Mouse (Mus musculus) G1E (cell line): Measurements from ENCODE around the gene Socs7. TPM values are rescaled to one million over a fixed set of nuclear protein-coding genes. Genes with fewer than 3 reads are reported as not detected.

Source experiments
- ATAC-seq: 2 replicates; pipeline ENCODE4 v1.8.0; 2016; ENCODE audit warnings: mild to moderate bottlenecking; ENCODE audit not compliant: insufficient number of reproducible peaks, poor library complexity, low FRiP score, severe bottlenecking; ENCODE audit errors: extremely low read depth
- DNase-seq: peaks from one replicate; pipeline ENCODE4 v3.0.0; 2012; ENCODE audit warnings: low spot score
- H3K27me3 ChIP-seq: 2 replicates; pipeline ENCODE4 v1.6.1; 2012; ENCODE audit warnings: mild to moderate bottlenecking, low read length, inconsistent platforms; ENCODE audit not compliant: insufficient read depth
- H3K36me3 ChIP-seq: replicated peaks from 2 replicates; pipeline ENCODE3; 2012; ENCODE audit warnings: mild to moderate bottlenecking, inconsistent platforms
- H3K4me1 ChIP-seq: 2 replicates; pipeline ENCODE4 v1.6.1; 2012; ENCODE audit warnings: low read depth, low read length, inconsistent platforms, mixed read lengths; ENCODE audit not compliant: insufficient read depth
- H3K4me3 ChIP-seq: 2 replicates; pipeline ENCODE4 v1.5.1; 2012; ENCODE audit warnings: low read depth, mild to moderate bottlenecking, inconsistent platforms, low read length, moderate library complexity, mixed read lengths
- H3K9me3 ChIP-seq: replicated peaks from 2 replicates; pipeline ENCODE4 v1.6.1; 2012; ENCODE audit warnings: inconsistent platforms
- CTCF ChIP-seq: IDR thresholded peaks from 2 replicates; pipeline ENCODE4 v1.5.1; 2012; ENCODE audit warnings: low read depth, low read length, inconsistent platforms, mixed read lengths
- GATA1 ChIP-seq: IDR thresholded peaks from 2 replicates; pipeline ENCODE4 v1.6.1; 2012; ENCODE audit warnings: borderline replicate concordance, low read length, inconsistent platforms, mixed read lengths
- GATA2 ChIP-seq: IDR thresholded peaks from 2 replicates; pipeline ENCODE4 v1.6.1; 2012; ENCODE audit warnings: low read depth, low read length, inconsistent platforms, borderline replicate concordance
- POLR2AphosphoS5 ChIP-seq: IDR thresholded peaks from 2 replicates; pipeline ENCODE4 v1.6.1; 2012; ENCODE audit warnings: low read depth, low read length, inconsistent platforms; ENCODE audit not compliant: insufficient replicate concordance
- TAL1 ChIP-seq: conservative IDR thresholded peaks from 2 replicates; pipeline ENCODE4 v1.6.1; 2012; ENCODE audit warnings: low read depth, low read length, inconsistent platforms, mixed read lengths
- polyA plus RNA-seq: library from polyadenylated mRNA; stranded (reverse); fragments of >175 nt; gene quantifications from 2 replicates; pipeline ENCODE4 v1.2.3, GENCODE M21; 2012
- total RNA-seq, 2 experiments: library from RNA; stranded (forward) in 1 of 2; stranded (reverse) in 1 of 2; fragments of 200-1000 nt in 1 of 2; fragments of >200 nt in 1 of 2; fragmentation: Nextera tagmentation in 1 of 2; gene quantifications; 2 replicates each; pipeline ENCODE4 v1.2.3; 2014 to 2017

Socs7 gene
- total and polyA plus RNA-seq, 3 experiments: 5.2 to 49.0 (median 15.4) TPM

DNA sequence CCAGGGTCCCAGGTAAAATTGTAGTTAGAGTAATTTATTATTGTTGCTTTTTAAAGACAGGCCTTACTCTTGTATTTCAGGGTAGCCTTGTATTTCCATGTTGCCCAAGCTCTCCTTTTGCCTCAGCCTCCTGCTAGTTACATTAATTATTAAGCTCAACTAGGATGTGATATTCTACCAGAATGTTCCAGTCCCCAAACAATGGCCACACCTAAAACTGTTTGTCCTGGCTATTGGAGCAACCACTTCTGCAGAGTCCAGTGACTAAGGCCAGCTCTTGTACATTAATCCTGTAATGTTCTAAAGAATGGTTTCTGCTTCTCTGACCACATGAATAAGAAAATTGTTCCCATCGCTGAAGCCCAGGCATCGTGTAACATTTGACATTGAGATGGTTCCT is 20.7 kb downstream of the Socs7 start:
- TF ChIP-seq POLR2AphosphoS5: no peak
- TF ChIP-seq GATA1: no peak
- no peak for TF ChIP-seq CTCF
- no peak for TF ChIP-seq TAL1
- no peak for TF ChIP-seq GATA2
- no peak for DNase-seq
- Histone ChIP-seq H3K4me1 (no peaks in the 10 kb centered on the region), H3K9me3 (no peaks in the 10 kb centered on the region), H3K4me3 (no peak overlapping the region), H3K27me3 (no peaks in the 10 kb centered on the region), H3K36me3 (peaks cover 78% of the 10 kb centered on the region)
- no peak for ATAC-seq

DNA sequence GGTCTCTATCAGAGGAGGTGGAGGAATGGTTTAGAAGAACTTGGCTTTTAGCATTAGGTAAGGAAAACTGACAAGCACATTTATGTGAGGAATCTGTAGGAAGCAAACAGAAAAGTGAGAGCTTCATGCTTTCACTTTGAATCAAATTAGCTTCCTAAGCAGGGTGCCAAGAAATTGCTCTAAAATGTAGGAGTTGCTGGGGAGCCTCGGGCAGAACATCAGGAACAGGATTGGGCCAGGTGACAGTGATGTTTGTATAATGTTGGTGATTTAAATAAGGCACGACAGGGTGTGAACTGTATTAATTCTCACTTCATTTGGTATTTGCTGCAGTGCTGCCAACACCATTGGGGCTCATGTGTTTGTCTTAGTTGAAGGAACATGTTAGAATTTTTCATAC is 21.4 kb downstream of the Socs7 start:
- Histone ChIP-seq H3K27me3 (no peaks in the 10 kb centered on the region), H3K36me3 (peaks cover 77% of the 10 kb centered on the region), H3K4me1 (no peaks in the 10 kb centered on the region), H3K9me3 (no peaks in the 10 kb centered on the region), H3K4me3 (no peak overlapping the region)
- DNase-seq: no peak
- no peak for ATAC-seq
- TF ChIP-seq CTCF (no peak), GATA1 (no peak), TAL1 (no peak), POLR2AphosphoS5 (no peak), GATA2 (no peak)

DNA sequence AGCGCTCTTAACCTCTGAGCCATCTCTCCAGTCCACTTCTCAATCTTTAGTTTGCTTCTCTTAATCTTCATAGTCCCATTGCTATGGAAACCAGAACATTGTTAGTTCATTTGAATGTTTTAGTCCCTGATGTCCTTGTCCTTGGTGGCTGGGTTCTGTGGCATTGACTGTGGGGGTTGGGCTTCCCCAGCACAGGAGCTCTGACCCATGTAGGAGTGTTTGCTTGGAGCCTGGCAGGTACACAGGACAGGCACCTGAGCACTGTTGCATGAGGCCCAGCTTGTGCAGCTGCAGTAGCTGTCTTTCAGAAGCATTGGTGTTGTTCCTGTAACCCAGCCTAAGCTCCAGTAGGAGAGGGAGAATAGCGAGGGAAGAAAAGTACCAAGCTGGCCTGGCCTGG is 25.5 kb downstream of the Socs7 start:
- no peaks in the 10 kb centered on the region for H3K9me3 ChIP-seq
- ATAC-seq: no peak
- no peak for TF ChIP-seq GATA2
- TF ChIP-seq GATA1: no peak
- no peak for TF ChIP-seq CTCF
- no peaks in the 10 kb centered on the region for H3K27me3 ChIP-seq
- no peaks in the 10 kb centered on the region for H3K4me1 ChIP-seq
- DNase-seq: no peak
- H3K4me3 ChIP-seq: no peak overlapping the region
- peaks cover 90% of the 10 kb centered on the region for H3K36me3 ChIP-seq

DNA sequence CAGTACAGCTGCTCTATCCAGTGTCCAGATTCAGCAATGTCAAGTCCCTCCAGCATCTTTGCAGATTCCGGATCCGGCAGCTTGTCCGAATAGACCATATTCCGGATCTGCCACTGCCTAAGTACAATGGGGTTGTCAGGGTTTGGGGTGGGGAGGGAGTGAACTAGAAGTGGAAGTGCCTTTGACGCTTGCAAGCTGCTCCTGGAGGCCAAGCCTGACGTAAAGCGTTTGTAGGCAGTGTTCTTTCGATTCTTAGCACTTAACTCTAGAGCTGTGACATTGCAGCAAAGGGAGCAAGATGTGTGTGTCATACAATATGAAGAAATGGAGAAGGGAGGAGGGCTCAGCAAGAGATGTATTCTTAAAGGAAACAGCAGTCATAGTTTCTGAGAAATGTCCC is 26.8 kb downstream of the Socs7 start:
- no peak for TF ChIP-seq GATA1
- TF ChIP-seq CTCF: no peak
- no peak for TF ChIP-seq POLR2AphosphoS5
- no peak for TF ChIP-seq TAL1
- no peak for TF ChIP-seq GATA2
- peaks cover 90% of the 10 kb centered on the region for H3K36me3 ChIP-seq
- no peak for ATAC-seq

DNA sequence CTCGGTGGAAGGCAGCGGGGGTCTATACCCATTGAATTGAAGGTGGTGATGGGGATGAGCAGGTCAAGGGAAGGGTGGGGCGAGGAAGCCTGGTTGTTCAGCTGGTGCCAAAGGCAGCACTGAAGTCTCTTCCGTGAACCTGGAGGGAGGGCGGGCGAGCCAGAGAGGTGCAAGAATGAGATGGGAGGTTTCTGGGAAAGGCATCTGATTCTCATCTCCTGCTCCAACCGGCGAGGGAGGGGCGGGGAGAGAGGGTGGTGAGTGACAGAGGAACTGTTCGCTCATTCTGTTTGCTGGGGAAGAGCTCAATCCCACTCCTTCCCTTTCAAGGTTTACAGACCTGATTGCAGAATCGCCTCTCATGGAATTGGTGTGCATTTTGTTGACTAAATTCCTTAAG is 31.3 kb downstream of the Socs7 start:
- peaks cover 2% of the 10 kb centered on the region; the same call in 1 of the 2 replicates for H3K4me1 ChIP-seq
- no peak for ATAC-seq
- TF ChIP-seq CTCF: no peak
- TF ChIP-seq TAL1: no peak
- TF ChIP-seq GATA1: no peak
- TF ChIP-seq GATA2: no peak
- TF ChIP-seq POLR2AphosphoS5: no peak
- peaks cover 86% of the 10 kb centered on the region for H3K36me3 ChIP-seq
- no peak for DNase-seq
- H3K9me3 ChIP-seq: no peaks in the 10 kb centered on the region
- peaks cover 3% of the 10 kb centered on the region; the same call in 1 of the 2 replicates for H3K27me3 ChIP-seq
- no peak overlapping the region for H3K4me3 ChIP-seq

More for the DNA sequence above, 26.8 kb downstream of the Socs7 start:
- Histone ChIP-seq H3K27me3 (no peaks in the 10 kb centered on the region), H3K4me3 (no peak overlapping the region), H3K9me3 (no peaks in the 10 kb centered on the region), H3K4me1 (no peaks in the 10 kb centered on the region; the same call in 1 of the 2 replicates)
- no peak for DNase-seq

GRCm38 (mm10) chr11:97394146-97394545 is 31.8 kb downstream of the Socs7 start:
- ATAC-seq (no peak), DNase-seq (no peak)
- H3K4me3 ChIP-seq: no peak overlapping the region
- H3K36me3 ChIP-seq: peaks cover 82% of the 10 kb centered on the region
- H3K27me3 ChIP-seq: peaks cover 3% of the 10 kb centered on the region; the same call in 1 of the 2 replicates
- no peak for TF ChIP-seq GATA1
- no peak for TF ChIP-seq POLR2AphosphoS5
- no peak for TF ChIP-seq CTCF
- TF ChIP-seq GATA2: no peak
- no peak for TF ChIP-seq TAL1
- peaks cover 2% of the 10 kb centered on the region; the same call in 1 of the 2 replicates for H3K4me1 ChIP-seq
- H3K9me3 ChIP-seq: no peaks in the 10 kb centered on the region

DNA sequence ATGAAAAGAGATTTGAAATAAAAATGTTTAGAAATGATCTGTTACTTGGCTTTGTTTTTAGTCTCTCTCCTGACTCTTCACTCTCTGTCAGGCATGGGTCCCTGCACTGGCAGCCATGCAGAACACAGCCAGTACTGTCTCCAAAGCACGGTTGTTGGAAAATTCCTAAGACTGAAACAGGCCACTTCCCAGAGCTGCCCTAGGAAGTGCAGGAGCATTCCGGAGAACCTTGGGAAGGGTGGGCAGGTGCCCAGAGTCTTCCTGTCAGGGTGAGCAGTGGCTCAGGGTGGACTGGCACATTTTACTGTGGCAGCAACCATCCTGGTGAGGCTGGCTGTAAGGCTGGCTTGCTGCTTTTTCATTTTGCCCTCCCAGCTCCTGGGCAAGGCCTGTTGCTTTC is 36.2 kb downstream of the Socs7 start:
- DNase-seq: no peak
- TF ChIP-seq GATA2: no peak
- TF ChIP-seq TAL1: no peak
- no peak for TF ChIP-seq POLR2AphosphoS5
- no peak for TF ChIP-seq CTCF
- no peak for TF ChIP-seq GATA1
- ATAC-seq: no peak
- peaks cover 14% of the 10 kb centered on the region for H3K4me1 ChIP-seq
- no peak overlapping the region for H3K4me3 ChIP-seq
- no peaks in the 10 kb centered on the region for H3K9me3 ChIP-seq
- peaks cover 25% of the 10 kb centered on the region for H3K27me3 ChIP-seq
- peaks cover 40% of the 10 kb centered on the region for H3K36me3 ChIP-seq
